Mouse (Mus musculus) left cerebral cortex, adult 2 months (tissue): Measurements from ENCODE around the gene Zfp383. TPM values are rescaled to one million over a fixed set of nuclear protein-coding genes. Genes with fewer than 3 reads are reported as not detected.
"Not testable (repeated sequence)": the region's sequence is repeated elsewhere in the genome, so short reads cannot be mapped to it uniquely, and the experiment has no call there.

Experiments
- DNase-seq, 2 experiments: peaks; one replicate each; pipeline ENCODE4 v3.0.0; 2021 to 2022; ENCODE audit warnings: low spot score in 2 of 2, mixed read lengths in 1 of 2; ENCODE audit errors: extremely low spot score in 1 of 2
- H3K27ac ChIP-seq: fragments of 200-600 bp; 2 replicates; pipeline ENCODE4 v1.8.1; 2022
- H3K4me3 ChIP-seq: fragments of 200-600 bp; 2 replicates; pipeline ENCODE4 v1.8.1; 2022
- CTCF ChIP-seq: fragments of 200-600 bp; IDR thresholded peaks from 2 replicates; pipeline ENCODE4 v1.8.1; 2022; ENCODE audit warnings: antibody characterized with exemption, mild to moderate bottlenecking, moderate library complexity
- intact Hi-C: fragments of 180-260 bp; cut with DNase I; formaldehyde crosslinking; loops from one replicate; pipeline ENCODE4 v1.15.1; 2025
- long read RNA-seq, 2 experiments: library from polyadenylated mRNA; stranded (forward); transcript quantifications; one replicate each; pipeline ENCODE4 v2.0.0; 2021; ENCODE audit warnings: borderline mapping rate in 2 of 2
- total RNA-seq, 2 experiments: library from RNA; stranded (reverse); gene quantifications; 2 replicates each; pipeline ENCODE4 v1.2.3; 2021

Gene Zfp383
- 1 to 10 TPM; 8.9 to 9.6 TPM for total RNA-seq
- long read RNA-seq, experiment 1, partial matches to known transcripts: 1 of 1 reads
- long read RNA-seq, experiment 1, other reads (novel, unspliced or antisense): 0 of 1 reads
- long read RNA-seq, experiment 2, partial matches to known transcripts: 0 of 1 reads
- long read RNA-seq, experiment 2, other reads (novel, unspliced or antisense): 0 of 1 reads

DNA sequence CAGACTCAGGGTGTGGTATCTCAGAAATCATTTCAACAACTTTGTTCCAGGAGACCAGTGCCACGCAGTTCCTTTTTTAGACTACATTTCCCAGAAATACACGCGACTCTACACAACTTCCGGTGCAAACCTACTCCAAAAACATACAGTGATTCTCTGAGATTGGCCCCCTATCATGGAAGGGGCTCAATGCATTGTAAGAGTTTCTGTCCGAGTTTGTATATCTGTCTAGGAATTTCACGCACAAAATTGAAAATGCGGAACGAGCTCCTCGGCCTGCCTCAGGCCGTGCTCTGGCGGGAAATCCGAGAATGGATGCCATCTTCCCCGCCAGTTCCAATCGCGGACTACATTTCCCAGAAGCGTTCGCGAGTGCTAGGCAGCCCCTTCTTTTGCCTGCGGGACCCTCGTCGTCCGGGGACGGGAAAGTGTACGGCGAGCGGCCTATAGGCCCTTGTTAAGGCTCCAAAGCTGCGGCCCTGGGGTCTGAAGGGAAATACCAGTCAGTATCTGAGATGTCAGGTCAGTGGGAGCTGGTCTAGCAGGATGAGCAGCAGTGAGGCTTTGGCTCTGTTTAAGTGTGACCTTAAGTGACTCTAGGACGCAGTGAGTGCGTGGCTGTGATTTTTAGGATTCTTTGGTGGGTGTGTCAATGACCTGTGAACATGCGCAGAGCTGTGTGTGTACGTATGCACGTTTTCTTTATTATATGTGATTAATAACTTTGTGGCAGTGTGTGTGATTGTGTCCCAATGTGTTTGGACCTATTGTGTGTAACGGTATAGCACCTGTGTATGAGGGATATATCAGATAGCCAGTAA lies at the start of gene Zfp383:
Gene Zfp383 (plus strand): TSS at position 94 of the 821 bp plus-strand sequence.
- no peak for TF ChIP-seq CTCF
- peak; percentile 77 to 80 for DNase-seq
- Histone ChIP-seq H3K4me3 (peak within 1 kb of the TSS; percentile 78), H3K27ac (peak within 1 kb of the TSS; percentile 94)
- intact Hi-C loops: loop anchor here (1.0 to 5.0 kb wide), 3 partner anchors 45 to 141 kb away; partner anchors contain the start of gene Zfp84

GRCm38 (mm10) chr7:29859532-29860517 lies 48.2 kb upstream of the Zfp383 start, which contains the start of gene Zfp420:
TSS of gene Zfp420 (plus strand) at chr7:29859979.
- DNase-seq: peak; percentile 87 to 90
- Histone ChIP-seq H3K4me3 (peak within 1 kb of the TSS; percentile 76), H3K27ac (peak within 1 kb of the TSS; percentile 51)
- intact Hi-C loops: loop anchor here (5.0 kb wide), 1 partner anchor 47 kb away; the partner anchor contains the start of genes Zfp27 and Zfp383
- TF ChIP-seq CTCF: no peak; the same call in 1 of the 2 replicates

DNA sequence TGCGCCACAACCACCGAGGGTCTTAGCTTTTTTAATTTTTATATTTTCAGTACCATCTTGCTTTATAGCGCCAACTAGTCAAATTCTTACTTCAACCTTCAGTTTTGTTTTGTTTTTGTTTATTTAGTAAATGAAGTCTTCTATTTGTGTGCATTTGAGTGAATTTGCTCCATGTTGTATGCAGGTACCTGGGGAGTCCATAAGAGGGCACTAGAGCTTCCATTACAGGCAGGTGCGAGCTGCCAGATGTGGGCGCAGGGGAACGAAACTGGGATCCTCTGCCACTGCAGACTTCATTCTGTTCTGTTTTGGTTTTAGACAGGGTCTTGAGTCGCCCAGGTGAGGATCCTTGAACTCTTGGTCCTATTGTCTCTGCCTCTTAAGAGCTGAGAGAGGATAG lies 46.4 kb upstream of the Zfp383 start:
- H3K4me3 ChIP-seq: no peak overlapping the region
- TF ChIP-seq CTCF: no peak; the same call in 1 of the 2 replicates
- intact Hi-C loops: loop anchor here (5.0 kb wide), 1 partner anchor 46 kb away; the partner anchor contains the start of genes Zfp27 and Zfp383
- DNase-seq: no peak
- no peak overlapping the region for H3K27ac ChIP-seq

- no peak overlapping the region for H3K4me3 ChIP-seq
- TF ChIP-seq CTCF: no peak
- no peak for DNase-seq
- no peak overlapping the region for H3K27ac ChIP-seq
- intact Hi-C loops: no loop called here
These were observed 33.8 kb upstream of the Zfp383 start for GRCm38 (mm10) chr7:29874256-29874655.

GRCm38 (mm10) chr7:29877561-29877960 lies 30.5 kb upstream of the Zfp383 start:
- H3K4me3 ChIP-seq, DNase-seq, intact Hi-C loops, H3K27ac ChIP-seq: not testable (repeated sequence)

DNA sequence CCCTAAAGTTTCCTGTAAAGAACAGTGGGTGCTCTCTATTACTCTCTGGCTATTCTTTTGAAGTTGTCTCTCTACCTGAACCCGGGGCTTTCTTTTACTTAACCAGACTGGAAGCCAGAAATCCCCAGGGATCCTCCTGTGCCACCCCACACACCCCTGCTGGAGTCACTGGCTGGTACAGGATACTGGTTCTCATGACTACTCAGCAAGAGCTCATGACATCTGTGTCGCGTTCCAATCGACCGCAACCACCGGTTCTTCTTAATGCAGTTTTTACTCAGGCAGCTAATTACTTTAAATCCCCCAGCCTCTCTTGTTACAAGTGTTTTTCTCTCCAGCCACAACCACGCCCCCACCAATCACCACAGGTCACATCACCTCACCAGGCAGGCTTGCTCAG lies 28.0 kb upstream of the Zfp383 start:
- intact Hi-C loops: no loop called here
- TF ChIP-seq CTCF: no peak
- H3K4me3 ChIP-seq: no peak overlapping the region
- no peak for DNase-seq
- no peak overlapping the region for H3K27ac ChIP-seq

GRCm38 (mm10) chr7:29880916-29881315 lies 27.1 kb upstream of the Zfp383 start:
- Histone ChIP-seq H3K4me3 (no peak overlapping the region), H3K27ac (no peak overlapping the region)
- no peak for DNase-seq
- TF ChIP-seq CTCF: no peak
- intact Hi-C loops: no loop called here

- intact Hi-C loops: no loop called here
- DNase-seq: no peak
- no peak for TF ChIP-seq CTCF
These were observed 17.5 kb upstream of the Zfp383 start for GRCm38 (mm10) chr7:29890501-29890900.

DNA sequence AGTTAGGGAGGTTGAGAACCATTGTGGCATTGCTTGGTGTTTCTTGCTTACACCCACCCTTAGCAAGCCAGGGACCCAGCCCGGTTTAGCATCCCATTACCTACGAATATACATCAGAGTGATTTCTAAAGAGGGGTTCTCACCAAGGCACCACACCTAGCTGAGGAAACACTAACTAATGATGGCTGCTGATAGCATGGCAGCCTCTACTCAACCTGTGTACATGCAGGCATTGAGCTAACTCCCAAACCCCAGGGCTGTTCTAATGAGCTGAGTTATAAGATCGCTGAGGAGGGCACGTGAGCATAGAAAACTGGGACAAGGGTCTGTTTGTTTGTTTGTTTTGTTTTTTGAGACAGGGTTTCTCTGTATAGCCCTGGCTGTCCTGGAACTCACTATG lies 15.3 kb upstream of the Zfp383 start:
- Histone ChIP-seq H3K27ac (no peak overlapping the region), H3K4me3 (no peak overlapping the region)
- intact Hi-C loops: no loop called here
- no peak for TF ChIP-seq CTCF
- no peak for DNase-seq

More at GRCm38 (mm10) chr7:29890501-29890900, 17.5 kb upstream of the Zfp383 start:
- Histone ChIP-seq H3K27ac (no peak overlapping the region), H3K4me3 (no peak overlapping the region)

DNA sequence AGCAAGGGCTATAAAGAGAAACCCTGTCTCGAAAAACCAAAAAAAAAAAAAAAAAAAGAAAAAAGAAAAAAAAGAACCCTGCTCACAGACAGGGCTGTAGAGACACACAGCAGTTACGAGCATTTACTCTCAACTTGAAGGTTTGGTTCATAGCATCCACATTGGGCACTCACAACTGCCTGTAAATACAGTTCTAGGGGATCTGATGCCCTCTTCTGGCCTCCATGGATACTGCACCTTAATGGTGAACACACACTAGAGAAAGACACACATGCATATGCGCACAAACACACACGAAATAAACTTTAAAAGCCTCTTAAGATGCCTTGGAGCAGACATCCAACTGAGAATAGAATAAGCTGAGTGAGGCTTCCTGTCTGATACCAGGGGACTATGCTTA lies 9.7 kb upstream of the Zfp383 start:
- Histone ChIP-seq H3K27ac (no peak overlapping the region), H3K4me3 (no peak overlapping the region)
- peak; percentile 2 for TF ChIP-seq CTCF
- intact Hi-C loops: no loop called here
- no peak for DNase-seq

DNA sequence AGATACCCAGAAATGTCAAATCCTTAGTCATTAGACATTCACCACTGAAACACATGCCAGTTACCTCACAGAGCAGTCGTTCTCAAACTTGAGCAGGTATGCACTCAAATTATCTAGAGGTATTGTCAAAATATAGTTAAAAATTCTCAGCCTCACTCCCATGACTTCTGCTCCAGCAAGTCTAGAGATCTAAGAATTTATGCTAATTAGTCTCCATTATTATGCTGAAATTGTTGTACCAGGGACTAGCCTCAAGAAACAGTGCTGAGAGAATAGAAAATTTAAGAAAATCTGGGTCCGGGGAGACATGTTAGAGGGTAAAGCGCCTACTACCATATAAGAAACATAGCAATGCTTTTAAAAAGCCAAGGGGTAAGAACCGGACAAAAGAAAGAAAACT lies 3.9 kb upstream of the Zfp383 start:
- Histone ChIP-seq H3K27ac (no peak overlapping the region), H3K4me3 (no peak overlapping the region)
- intact Hi-C loops: no loop called here
- TF ChIP-seq CTCF: no peak
- no peak for DNase-seq
